Mouse (Mus musculus) embryonic facial prominence, embryonic 10.5 days (tissue): ENCODE measurements at regions not wholly inside any gene's neighbourhood (a gene's known extent, or its start where the extent isn't known, plus 50 kb on each side); places are given as distances from the start of the nearest gene placed in this dataset.

Source experiments
- DNase-seq: peaks from one replicate; pipeline ENCODE4 v3.0.0-alpha.2; 2017; ENCODE audit warnings: low spot score
- H3K27ac ChIP-seq: fragments of 300-500 bp; sonication (generic); replicated peaks from 2 replicates; pipeline ENCODE4 v1.5.1; 2016; ENCODE audit warnings: mild to moderate bottlenecking
- H3K27me3 ChIP-seq: fragments of 300-500 bp; sonication (generic); replicated peaks from 2 replicates; pipeline ENCODE4 v1.6.1; 2016; ENCODE audit warnings: low read depth, mild to moderate bottlenecking; ENCODE audit not compliant: poor library complexity, severe bottlenecking
- H3K36me3 ChIP-seq: fragments of 300-500 bp; sonication (generic); replicated peaks from 2 replicates; pipeline ENCODE4 v1.6.1; 2016; ENCODE audit warnings: mild to moderate bottlenecking, moderate library complexity
- H3K4me1 ChIP-seq: fragments of 300-500 bp; sonication (generic); 2 replicates; pipeline ENCODE4 v1.6.1; 2016
- H3K4me3 ChIP-seq: fragments of 300-500 bp; sonication (generic); 2 replicates; pipeline ENCODE4 v1.5.1; 2016; ENCODE audit warnings: mild to moderate bottlenecking, moderate library complexity
- H3K9me3 ChIP-seq: fragments of 300-500 bp; sonication (generic); 2 replicates; pipeline ENCODE4 v1.6.1; 2016; ENCODE audit warnings: mild to moderate bottlenecking
- WGBS: fragments of 180-500 bp; shearing (Covaris S2); methylation state at CpG from one replicate; pipeline ENCODE4 v1.1.7; 2016; 5-methylcytosine and 5-hydroxymethylcytosine counted together

DNA sequence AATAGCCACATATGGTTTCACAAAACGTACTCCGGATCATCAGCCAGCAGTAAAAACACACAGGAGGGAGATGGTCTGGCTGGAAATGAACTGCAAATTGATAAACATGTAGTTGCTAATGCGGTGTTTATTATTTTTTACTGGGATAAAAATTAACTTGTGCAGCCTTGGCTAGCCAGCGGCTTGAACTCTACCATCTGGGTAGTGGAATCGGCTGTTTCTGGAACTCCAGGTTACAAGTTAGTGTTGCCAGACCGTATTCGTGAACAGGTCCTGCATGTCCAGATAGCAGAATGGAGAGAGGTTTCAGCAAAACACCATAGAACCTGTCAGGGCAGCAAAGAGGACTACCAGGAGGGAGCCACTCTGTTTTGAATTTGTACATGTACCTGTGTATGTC lies 107.4 kb downstream of the Tomm20 start:
- DNase-seq, result no peak
- H3K36me3 ChIP-seq, result no peaks in the 10 kb centered on the region
- no peaks in the 10 kb centered on the region for H3K27me3 ChIP-seq
- H3K9me3 ChIP-seq, result no peaks in the 10 kb centered on the region
- no peak overlapping the region for H3K4me3 ChIP-seq
- H3K4me1 ChIP-seq, result peaks cover 70% of the 10 kb centered on the region
- H3K27ac ChIP-seq, result peak overlapping the region; percentile 89
- WGBS, result 74% methylated on average over 7 of the region's 7 CpGs

DNA sequence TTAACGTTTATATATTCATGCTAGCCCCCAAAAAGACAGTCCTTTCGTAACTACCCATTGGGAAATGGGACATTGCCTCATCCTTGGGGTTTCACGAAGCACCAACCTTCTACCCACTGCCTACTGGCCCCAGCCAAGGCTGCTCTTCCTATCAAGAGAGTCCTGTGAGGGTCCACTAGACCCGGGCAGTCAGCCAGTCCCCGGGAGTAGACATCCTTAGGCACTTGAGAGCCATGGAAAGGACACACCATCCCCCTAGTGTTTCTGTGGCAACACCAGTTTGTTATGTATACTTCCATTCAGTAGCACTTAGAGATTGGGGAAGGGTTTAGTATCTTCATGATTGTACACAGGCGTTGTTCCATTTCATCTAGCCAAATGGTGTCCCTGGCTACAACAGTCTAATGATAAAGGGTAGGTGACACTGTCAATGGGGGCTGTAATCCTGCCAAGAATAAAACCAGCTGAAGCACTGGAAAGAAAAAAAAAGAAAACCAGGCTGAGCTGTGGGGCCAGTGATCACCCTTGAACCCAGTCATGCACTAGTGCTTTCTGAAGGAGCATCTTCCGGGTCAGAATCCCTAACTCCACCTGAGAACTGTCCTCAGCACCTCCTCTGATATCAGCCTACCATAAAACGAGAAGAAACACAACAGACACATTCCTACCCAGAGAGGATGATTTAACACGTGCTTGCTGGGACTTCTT lies 108.2 kb downstream of the Tomm20 start:
- no peaks in the 10 kb centered on the region for H3K36me3 ChIP-seq
- no peaks in the 10 kb centered on the region for H3K9me3 ChIP-seq
- 84% methylated on average over 9 of the region's 9 CpGs for WGBS
- no peak for DNase-seq
- no peaks in the 10 kb centered on the region for H3K27me3 ChIP-seq
- H3K27ac ChIP-seq, result peak overlapping the region; percentile 61
- H3K4me1 ChIP-seq, result peaks cover 77% of the 10 kb centered on the region
- no peak overlapping the region for H3K4me3 ChIP-seq

DNA sequence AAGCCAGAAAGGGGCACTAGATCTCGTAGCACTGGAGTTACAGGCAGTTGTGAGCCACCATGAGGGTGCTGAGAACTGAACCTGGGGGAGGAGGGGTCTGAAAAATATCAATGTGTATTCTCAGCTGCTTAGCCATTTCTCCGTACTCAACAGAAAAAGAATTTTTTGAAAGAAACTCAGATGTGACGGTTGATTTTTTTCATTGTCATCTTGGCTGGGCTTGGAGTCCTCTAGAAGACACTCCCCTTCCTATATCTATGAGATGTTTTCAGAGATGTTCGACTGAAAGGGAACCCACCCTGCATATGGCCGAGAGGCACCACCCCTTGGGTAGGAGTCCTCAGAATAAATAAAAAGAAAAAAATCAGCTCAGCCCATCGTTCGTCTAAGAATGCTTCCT lies 110.1 kb downstream of the Tomm20 start:
- H3K36me3 ChIP-seq, result no peaks in the 10 kb centered on the region
- 83% methylated on average over 7 of the region's 7 CpGs for WGBS
- peak overlapping the region; percentile 69 for H3K27ac ChIP-seq
- DNase-seq, result no peak
- peaks cover 84% of the 10 kb centered on the region for H3K4me1 ChIP-seq
- no peak overlapping the region for H3K4me3 ChIP-seq
- H3K27me3 ChIP-seq, result no peaks in the 10 kb centered on the region
- H3K9me3 ChIP-seq, result no peaks in the 10 kb centered on the region

DNA sequence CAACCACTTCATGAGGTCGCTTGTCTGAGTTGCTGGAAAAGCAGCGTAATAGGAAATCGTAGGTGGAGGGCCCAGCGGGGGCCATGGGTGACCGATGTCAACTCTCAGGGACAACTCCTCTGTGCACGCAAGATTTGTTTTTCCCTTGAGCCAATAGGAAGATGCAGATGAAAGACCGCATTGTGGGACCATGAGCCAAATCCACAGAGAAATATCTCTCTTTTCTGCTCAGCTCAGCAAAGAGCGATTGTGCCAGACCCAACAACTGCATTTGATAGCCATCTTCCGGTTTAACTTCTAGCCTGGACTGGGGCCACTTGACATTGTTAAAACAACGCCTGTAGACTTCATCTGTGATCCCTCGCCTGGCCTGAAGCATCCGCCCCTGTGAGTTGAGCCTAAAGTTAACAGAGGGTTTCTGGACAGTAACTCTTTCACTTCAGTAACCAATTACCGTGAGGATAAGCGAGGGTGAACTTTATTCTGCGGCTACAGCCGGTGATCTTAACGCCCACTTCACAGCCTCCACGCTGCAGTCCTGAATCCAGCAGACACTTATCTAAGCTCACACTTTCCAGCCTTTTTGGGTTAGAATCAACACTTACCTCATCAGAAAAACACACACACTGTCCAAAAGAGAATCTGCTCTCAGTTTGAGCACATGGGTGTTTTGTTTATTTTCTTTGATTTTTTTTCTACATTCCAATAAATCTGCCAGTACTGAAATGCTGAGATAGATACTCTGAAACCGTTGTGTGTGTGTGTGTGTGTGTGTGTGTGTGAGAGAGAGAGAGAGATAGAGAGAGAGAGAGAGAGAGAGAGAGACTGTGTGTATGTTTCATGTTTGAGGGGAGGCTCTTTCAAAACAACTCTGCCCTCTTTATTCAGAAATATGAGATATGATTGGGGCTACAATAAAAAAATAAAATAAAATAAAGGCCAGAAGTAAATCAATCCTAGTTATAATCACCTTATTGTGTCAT lies 111.9 kb downstream of the Tomm20 start:
- peak overlapping the region; percentile 86 for H3K27ac ChIP-seq

DNA sequence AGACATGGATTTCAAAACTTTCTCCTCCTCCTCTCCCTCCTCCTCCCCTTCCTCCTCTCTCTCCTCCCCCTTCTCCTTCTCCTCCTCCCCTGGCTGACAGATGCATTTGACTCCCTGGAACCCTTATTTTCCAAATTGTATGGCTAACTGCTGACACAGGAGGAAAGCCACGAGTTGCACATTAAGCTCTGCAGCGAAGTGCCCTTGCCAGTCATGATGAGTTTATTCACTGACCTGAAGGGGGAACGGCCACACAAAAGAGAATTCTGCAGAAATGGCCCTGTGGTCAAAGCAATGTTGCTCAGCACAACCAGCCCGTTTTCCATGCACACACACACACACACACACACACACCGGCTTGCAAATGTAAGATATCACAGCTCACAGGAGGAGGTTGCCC lies 112.6 kb downstream of the Tomm20 start:
- peaks cover 79% of the 10 kb centered on the region for H3K4me1 ChIP-seq
- no peak overlapping the region for H3K4me3 ChIP-seq
- H3K27me3 ChIP-seq, result no peaks in the 10 kb centered on the region
- H3K9me3 ChIP-seq, result no peaks in the 10 kb centered on the region
- 32% methylated on average over 5 of the region's 5 CpGs for WGBS
- peak; percentile 41 for DNase-seq
- no peaks in the 10 kb centered on the region for H3K36me3 ChIP-seq
- H3K27ac ChIP-seq, result peak overlapping the region; percentile 86

More for the DNA sequence above, 111.9 kb downstream of the Tomm20 start:
- Histone ChIP-seq H3K36me3 (no peaks in the 10 kb centered on the region), H3K27me3 (no peaks in the 10 kb centered on the region), H3K4me1 (peaks cover 81% of the 10 kb centered on the region), H3K4me3 (no peak overlapping the region), H3K9me3 (no peaks in the 10 kb centered on the region)
- no peak for DNase-seq
- WGBS, result 42% methylated on average over 19 of the region's 19 CpGs

DNA sequence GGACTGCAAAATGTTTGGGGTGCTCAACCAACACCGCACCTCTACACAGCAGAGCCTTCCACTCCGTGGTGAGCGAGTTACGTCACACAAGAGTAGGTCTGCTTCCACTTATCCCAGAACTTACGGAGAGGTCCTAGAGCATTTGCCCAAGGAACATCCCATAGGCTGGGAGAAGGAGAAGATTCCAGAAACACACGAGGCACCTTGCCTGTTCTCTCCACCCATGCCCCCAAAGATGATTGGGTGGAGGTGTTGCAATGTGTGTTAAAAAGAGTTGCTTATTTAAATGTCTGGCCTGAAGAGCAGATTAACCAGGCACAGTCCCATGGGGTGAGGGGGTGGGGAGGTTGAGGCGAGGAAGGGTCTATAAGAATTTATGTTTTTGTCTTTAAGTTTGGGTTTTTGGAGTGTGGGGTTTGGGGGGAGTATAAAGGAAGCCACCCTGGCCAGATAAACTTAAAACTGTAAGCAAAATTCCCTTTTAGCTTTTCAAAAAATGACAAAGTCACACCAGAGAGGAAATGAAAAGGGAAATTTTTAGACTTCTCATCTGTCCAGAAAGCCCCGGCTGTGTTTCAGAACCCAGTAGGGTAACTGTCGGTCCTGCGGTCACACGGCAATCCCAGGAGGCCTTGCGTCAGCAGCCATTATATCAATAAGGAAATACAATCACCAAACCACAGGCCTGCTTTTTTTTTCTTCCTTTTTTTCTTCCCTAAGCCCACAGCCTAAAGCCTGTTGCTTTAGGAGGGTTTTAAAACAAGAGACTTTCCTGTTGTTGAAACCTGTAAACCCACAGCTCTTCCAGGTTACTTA lies 113.3 kb downstream of the Tomm20 start:
- Histone ChIP-seq H3K36me3 (no peaks in the 10 kb centered on the region), H3K27me3 (no peaks in the 10 kb centered on the region), H3K4me3 (no peak overlapping the region), H3K4me1 (peaks cover 79% of the 10 kb centered on the region), H3K9me3 (no peaks in the 10 kb centered on the region), H3K27ac (peak overlapping the region; percentile 86)
- no peak for DNase-seq
- 60% methylated on average over 12 of the region's 12 CpGs for WGBS

DNA sequence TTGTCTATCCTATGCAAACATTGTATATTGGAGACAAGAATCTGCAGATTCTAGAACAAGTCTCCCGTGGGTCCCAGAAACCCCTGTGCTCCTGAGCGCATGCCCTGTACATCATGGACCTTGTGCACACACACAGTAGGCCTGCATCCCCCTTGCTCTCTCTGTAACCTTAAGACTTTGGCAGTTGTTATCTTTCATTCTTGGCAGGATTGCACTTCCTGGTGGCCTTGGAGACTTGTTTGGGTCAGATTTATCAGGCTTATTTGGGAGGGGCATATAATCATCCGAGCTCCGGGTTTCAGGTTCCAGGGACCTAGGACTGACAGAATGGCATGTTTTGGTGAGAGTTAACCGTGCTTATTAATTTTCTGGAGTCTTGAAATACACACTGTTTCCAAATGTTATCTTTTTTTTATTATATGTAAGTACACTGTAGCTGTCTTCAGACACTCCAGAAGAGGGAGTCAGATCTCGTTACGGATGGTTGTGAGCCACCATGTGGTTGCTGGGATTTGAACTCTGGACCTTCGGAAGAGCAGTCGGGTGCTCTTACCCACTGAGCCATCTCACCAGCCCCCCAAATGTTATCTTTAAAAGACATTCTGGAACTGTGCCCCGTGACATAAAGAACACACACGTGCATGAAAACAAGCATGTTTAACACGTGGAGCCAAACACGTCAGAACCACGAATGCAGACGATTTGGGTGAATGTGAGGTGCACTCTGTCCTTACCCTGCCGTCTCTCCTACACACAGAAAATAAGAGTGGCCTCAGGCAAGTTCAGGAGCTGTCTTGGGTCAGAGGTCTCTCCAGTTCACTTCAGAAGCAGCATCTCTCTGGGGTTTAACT lies 114.1 kb downstream of the Tomm20 start:
- H3K4me1 ChIP-seq, result peaks cover 84% of the 10 kb centered on the region
- WGBS, result 85% methylated on average over 16 of the region's 16 CpGs
- peak overlapping the region; percentile 86 for H3K27ac ChIP-seq

DNA sequence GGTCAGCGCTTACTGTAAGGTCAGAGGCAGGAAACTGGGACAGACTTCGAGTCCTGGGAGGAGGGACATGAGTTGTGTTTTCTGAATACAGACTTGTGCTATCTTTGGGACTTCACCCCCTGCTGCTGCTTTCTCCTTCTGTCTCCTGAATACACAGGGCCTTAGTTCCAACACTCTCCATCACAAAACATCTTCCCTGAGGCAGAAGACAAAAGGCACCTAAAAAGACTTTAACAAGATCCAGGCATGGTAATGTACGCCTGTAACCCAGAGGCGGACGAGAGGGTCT lies 115.5 kb downstream of the Tomm20 start:
- H3K27me3 ChIP-seq, result no peaks in the 10 kb centered on the region
- no peak for DNase-seq
- H3K4me1 ChIP-seq, result peaks cover 88% of the 10 kb centered on the region
- peak overlapping the region; percentile 59; the same call in 1 of the 2 replicates for H3K27ac ChIP-seq
- H3K36me3 ChIP-seq, result no peaks in the 10 kb centered on the region
- no peak overlapping the region for H3K4me3 ChIP-seq
- WGBS, result 48% methylated on average over 5 of the region's 5 CpGs
- no peaks in the 10 kb centered on the region for H3K9me3 ChIP-seq

More for the DNA sequence above, 114.1 kb downstream of the Tomm20 start:
- no peak overlapping the region for H3K4me3 ChIP-seq
- no peak for DNase-seq
- no peaks in the 10 kb centered on the region for H3K9me3 ChIP-seq
- no peaks in the 10 kb centered on the region for H3K27me3 ChIP-seq
- H3K36me3 ChIP-seq, result no peaks in the 10 kb centered on the region

DNA sequence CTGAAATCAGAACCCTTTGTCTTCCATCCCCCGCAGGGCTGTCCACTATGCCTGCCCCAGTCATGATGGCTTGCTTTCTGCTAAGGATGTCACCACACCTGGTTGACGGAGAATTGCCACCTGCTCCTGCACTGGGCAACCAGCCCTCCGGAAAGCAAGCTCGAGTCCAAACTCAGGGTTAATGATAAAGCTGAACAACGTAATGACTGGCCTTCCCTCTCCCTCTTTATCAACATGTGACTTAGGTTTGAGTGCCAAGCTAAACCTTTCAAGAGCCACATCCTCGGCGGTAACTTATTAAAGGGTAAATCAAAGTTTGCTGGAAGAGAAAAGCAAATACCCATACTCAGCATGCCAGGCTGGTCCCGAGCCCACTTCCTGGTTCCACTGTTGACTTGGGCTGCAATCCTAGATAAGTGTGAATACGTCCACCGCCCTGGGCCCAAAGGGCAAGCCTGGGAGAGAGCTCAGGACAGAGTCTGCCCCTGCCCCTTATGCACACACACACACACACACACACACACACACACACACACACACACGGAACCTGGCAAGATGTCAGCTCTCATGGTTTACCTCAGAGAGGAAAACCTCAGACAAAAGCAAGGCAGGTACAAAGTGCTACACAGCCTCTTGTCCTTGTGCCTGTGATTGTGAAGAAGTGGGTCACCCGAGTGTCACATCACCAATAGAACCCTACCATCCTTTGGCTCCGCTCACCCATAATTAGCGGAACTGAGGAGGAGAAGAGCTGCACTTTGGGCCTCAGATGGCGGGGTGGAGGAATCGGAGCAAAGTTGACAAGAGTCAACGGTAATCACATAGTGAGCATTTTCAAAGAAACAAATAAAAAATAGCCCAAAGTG lies 116.0 kb downstream of the Tomm20 start:
- no peaks in the 10 kb centered on the region for H3K27me3 ChIP-seq
- peaks cover 92% of the 10 kb centered on the region for H3K4me1 ChIP-seq
- no peaks in the 10 kb centered on the region for H3K36me3 ChIP-seq
- no peaks in the 10 kb centered on the region for H3K9me3 ChIP-seq
- peak overlapping the region; percentile 59 for H3K27ac ChIP-seq
- H3K4me3 ChIP-seq, result no peak overlapping the region
- WGBS, result 84% methylated on average over 17 of the region's 17 CpGs
- DNase-seq, result no peak

DNA sequence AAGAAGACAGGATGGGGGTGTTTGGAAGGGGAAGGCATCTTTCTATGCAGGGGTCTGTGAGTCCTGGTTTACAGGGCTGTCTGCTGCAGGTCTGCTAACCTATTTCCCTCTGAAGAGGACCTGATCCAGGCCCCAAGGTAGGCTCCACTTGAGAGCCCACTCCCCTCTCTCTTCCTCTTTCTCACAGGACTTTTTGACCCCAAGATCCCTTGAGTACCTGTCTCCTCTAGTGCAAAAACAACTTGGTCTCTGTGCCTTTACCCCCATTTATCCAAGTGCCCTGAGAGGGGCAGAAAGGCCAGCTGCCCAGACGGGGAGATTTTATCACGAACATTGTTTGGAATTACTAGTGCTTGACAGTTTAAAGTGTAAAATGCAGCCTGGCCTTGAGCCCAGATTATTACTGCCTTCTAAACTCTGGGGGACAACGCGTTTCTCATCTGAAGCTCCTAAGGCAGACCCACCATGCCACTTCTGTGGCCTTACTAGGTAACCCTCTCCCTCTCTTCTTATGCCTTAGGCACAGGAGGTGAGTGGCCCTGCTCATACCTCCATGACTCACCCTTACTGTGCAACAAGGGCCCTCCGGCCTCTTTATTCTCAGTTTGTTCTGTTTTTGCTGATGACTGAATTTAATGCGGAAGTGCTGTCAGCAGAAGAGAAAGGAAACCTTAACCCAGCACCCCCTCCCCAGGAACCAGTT lies 117.8 kb downstream of the Tomm20 start:
- no peaks in the 10 kb centered on the region for H3K27me3 ChIP-seq
- no peak overlapping the region for H3K4me3 ChIP-seq
- H3K9me3 ChIP-seq, result no peaks in the 10 kb centered on the region
- no peak for DNase-seq
- H3K27ac ChIP-seq, result peak overlapping the region; percentile 97
- peaks cover 83% of the 10 kb centered on the region for H3K4me1 ChIP-seq
- WGBS, result 64% methylated on average over 6 of the region's 6 CpGs
- H3K36me3 ChIP-seq, result no peaks in the 10 kb centered on the region
